Mouse (Mus musculus) kidney, adult 9 months (tissue): ENCODE results near the gene Sstr2.
"Not testable (repeated sequence)": the region's sequence is repeated elsewhere in the genome, so short reads cannot be mapped to it uniquely, and the experiment has no call there.

Experiments
- DNase-seq: peaks from one replicate; pipeline ENCODE4 v3.0.0; 2022

Sstr2 gene

GRCm38 (mm10) chr11:113658763-113659162 lies 39.6 kb downstream of the Sstr2 start:
- no peak for DNase-seq

GRCm38 (mm10) chr11:113660213-113660612 lies 41.1 kb downstream of the Sstr2 start:
- DNase-seq, result not testable (repeated sequence)

GRCm38 (mm10) chr11:113660940-113661339 lies 41.8 kb downstream of the Sstr2 start:
- DNase-seq, result no peak

GRCm38 (mm10) chr11:113661835-113662351 lies 42.8 kb downstream of the Sstr2 start:
- no peak for DNase-seq

GRCm38 (mm10) chr11:113664279-113664678 lies 45.1 kb downstream of the Sstr2 start:
- no peak for DNase-seq

- no peak for DNase-seq
These were observed 47.1 kb downstream of the Sstr2 start for GRCm38 (mm10) chr11:113666205-113666604.

GRCm38 (mm10) chr11:113666648-113667047 lies 47.5 kb downstream of the Sstr2 start:
- peak; percentile 69 for DNase-seq

- peak; percentile 84 for DNase-seq
These were observed 48.0 kb downstream of the Sstr2 start for GRCm38 (mm10) chr11:113667122-113667521.

GRCm38 (mm10) chr11:113667704-113668103 lies 48.6 kb downstream of the Sstr2 start:
- DNase-seq, result no peak

GRCm38 (mm10) chr11:113668857-113669256 lies 49.7 kb downstream of the Sstr2 start:
- DNase-seq, result no peak

- no peak for DNase-seq
These were observed 50.6 kb downstream of the Sstr2 start for GRCm38 (mm10) chr11:113669711-113670110.

- no peak for DNase-seq
These were observed 54.5 kb downstream of the Sstr2 start for GRCm38 (mm10) chr11:113673614-113674013.

GRCm38 (mm10) chr11:113674595-113674994 lies 55.5 kb downstream of the Sstr2 start:
- no peak for DNase-seq
